Mouse (Mus musculus) heart, embryonic 11.5 days (tissue): Measurements from ENCODE around the gene Hacl1. TPM values are rescaled to one million over a fixed set of nuclear protein-coding genes. Genes with fewer than 3 reads are reported as not detected.

Experiments
- ATAC-seq: fragments of 200-750 bp; cut with Nextera tagmentation; replicated peaks from 2 replicates; pipeline ENCODE4 v1.8.0; 2017; ENCODE audit warnings: moderate library complexity; ENCODE audit not compliant: insufficient number of reproducible peaks, low FRiP score, low TSS enrichment
- H3K27ac ChIP-seq: fragments of 300-500 bp; sonication (generic); 2 replicates; pipeline ENCODE4 v1.5.1; 2014; ENCODE audit warnings: mild to moderate bottlenecking, low read depth, low read length
- H3K27me3 ChIP-seq: fragments of 300-500 bp; sonication (generic); 2 replicates; pipeline ENCODE4 v1.6.1; 2014; ENCODE audit warnings: mild to moderate bottlenecking, low read length, mixed read lengths; ENCODE audit not compliant: control insufficient read depth, insufficient read depth
- H3K36me3 ChIP-seq: fragments of 300-500 bp; sonication (generic); 2 replicates; pipeline ENCODE4 v1.6.1; 2014; ENCODE audit warnings: mild to moderate bottlenecking, low read length, moderate library complexity, mixed read lengths; ENCODE audit not compliant: control insufficient read depth, insufficient read depth
- H3K4me1 ChIP-seq: fragments of 300-500 bp; sonication (generic); 2 replicates; pipeline ENCODE4 v1.6.1; 2014; ENCODE audit warnings: low read length; ENCODE audit not compliant: control insufficient read depth, insufficient read depth
- H3K4me2 ChIP-seq: fragments of 300-500 bp; sonication (generic); 2 replicates; pipeline ENCODE4 v1.6.1; 2014; ENCODE audit warnings: mild to moderate bottlenecking, moderate library complexity
- H3K4me3 ChIP-seq: fragments of 300-500 bp; sonication (generic); 2 replicates; pipeline ENCODE4 v1.5.1; 2014; ENCODE audit warnings: low read depth, low read length
- H3K9ac ChIP-seq: fragments of 300-500 bp; sonication (generic); 2 replicates; pipeline ENCODE4 v1.6.1; 2014; ENCODE audit warnings: mild to moderate bottlenecking, low read depth, low read length, moderate library complexity
- H3K9me3 ChIP-seq: fragments of 300-500 bp; sonication (generic); replicated peaks from 2 replicates; pipeline ENCODE4 v1.6.1; 2016; ENCODE audit warnings: low read length; ENCODE audit not compliant: control insufficient read depth
- WGBS: fragments of 180-500 bp; shearing (Covaris S2); extraction: QIAGEN DNeasy Blood & Tissue Kit; methylation state at CpG from one replicate; pipeline ENCODE4 v1.1.7; 2014; ENCODE audit not compliant: insufficient replicate concordance; 5-methylcytosine and 5-hydroxymethylcytosine counted together
- polyA plus RNA-seq: library from polyadenylated mRNA; unstranded; fragments of >200 nt; fragmentation: Nextera tagmentation; extraction: Ambion mirVana; gene quantifications from 2 replicates; pipeline ENCODE4 v1.2.1, GENCODE M21; 2014

The Hacl1 gene
- polyA plus RNA-seq, 1 experiment from 2014 or later: 16.1 TPM

DNA sequence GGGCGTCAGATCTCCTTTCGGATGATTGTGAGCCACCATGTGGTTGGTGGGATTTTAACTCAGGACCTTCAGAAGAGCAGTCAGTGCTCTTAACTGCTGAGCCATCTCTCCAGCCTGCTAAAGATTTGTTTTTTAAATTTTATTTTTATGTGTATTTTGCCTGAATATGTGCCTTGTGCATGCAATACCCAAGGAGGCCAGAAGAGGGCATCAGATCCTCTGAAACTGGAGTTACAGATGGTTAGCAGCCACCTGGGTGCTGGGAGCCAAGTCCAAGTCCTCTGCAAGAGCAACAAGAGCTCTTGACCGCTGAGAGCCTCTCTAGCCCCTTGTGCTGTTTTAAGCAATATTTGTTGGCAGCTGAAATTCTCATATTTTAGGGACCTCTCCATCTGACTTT, 9.3 kb upstream of the Hacl1 start:
- 94% methylated on average over 3 of the region's 3 CpGs for WGBS
- ATAC-seq: no peak
- no peak overlapping the region for H3K4me2 ChIP-seq

DNA sequence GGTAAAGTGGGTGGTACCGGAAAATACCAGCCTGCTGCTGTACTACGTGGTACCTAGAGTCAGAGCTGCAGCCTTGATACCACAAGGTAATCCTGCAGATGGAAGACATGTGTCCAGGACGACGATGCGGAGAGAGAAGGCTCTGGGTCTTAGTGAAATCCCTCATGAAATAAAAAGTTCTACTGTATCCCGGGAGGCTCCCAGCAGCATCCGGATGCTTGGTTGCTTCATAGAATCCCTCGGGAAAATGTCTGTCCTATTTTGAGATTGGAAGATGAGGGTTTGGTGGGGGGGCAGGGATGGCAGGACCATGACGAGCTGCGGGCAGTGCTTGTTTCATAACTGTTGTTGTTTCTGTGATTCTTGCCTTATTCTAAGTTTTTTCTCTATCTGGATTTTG, 6.9 kb upstream of the Hacl1 start:
- ATAC-seq: no peak
- peaks cover 17% of the 10 kb centered on the region for H3K4me1 ChIP-seq
- no peak overlapping the region for H3K4me2 ChIP-seq
- H3K4me3 ChIP-seq: no peak overlapping the region
- no peaks in the 10 kb centered on the region for H3K9me3 ChIP-seq
- no peaks in the 10 kb centered on the region for H3K27me3 ChIP-seq
- 81% methylated on average over 10 of the region's 10 CpGs for WGBS
- H3K36me3 ChIP-seq: no peaks in the 10 kb centered on the region
- no peak overlapping the region for H3K27ac ChIP-seq
- H3K9ac ChIP-seq: no peak overlapping the region

More for the DNA sequence above, 9.3 kb upstream of the Hacl1 start:
- no peak overlapping the region for H3K4me3 ChIP-seq
- no peaks in the 10 kb centered on the region for H3K36me3 ChIP-seq
- H3K27me3 ChIP-seq: no peaks in the 10 kb centered on the region
- H3K27ac ChIP-seq: no peak overlapping the region
- H3K9me3 ChIP-seq: no peaks in the 10 kb centered on the region
- peaks cover 19% of the 10 kb centered on the region for H3K4me1 ChIP-seq
- no peak overlapping the region for H3K9ac ChIP-seq

DNA sequence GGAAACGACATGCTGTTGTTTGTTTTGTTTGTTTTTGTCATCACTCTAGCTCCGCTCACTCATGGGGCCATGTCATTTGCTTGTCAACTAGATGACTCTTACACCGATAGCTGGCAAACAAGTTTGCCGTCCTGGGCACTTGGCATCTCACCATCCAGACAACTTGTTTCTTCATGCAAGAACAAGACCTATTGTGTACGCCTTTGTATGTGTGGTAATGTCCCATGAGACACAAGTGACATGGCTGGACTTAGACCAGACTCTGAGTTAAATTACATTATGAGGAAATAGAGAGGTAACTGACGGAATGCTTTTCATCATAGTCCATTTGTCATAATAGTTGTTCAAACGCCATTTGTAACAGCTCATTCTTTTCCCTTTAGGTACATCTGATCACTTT, 4.8 kb upstream of the Hacl1 start:
- Histone ChIP-seq H3K9ac (no peak overlapping the region), H3K27me3 (no peaks in the 10 kb centered on the region), H3K9me3 (no peaks in the 10 kb centered on the region), H3K27ac (no peak overlapping the region), H3K36me3 (no peaks in the 10 kb centered on the region), H3K4me3 (no peak overlapping the region), H3K4me1 (peaks cover under 1% of the 10 kb centered on the region; the same call in 1 of the 2 replicates), H3K4me2 (no peak overlapping the region)
- no peak for ATAC-seq
- 85% methylated on average over 7 of the region's 7 CpGs for WGBS

DNA sequence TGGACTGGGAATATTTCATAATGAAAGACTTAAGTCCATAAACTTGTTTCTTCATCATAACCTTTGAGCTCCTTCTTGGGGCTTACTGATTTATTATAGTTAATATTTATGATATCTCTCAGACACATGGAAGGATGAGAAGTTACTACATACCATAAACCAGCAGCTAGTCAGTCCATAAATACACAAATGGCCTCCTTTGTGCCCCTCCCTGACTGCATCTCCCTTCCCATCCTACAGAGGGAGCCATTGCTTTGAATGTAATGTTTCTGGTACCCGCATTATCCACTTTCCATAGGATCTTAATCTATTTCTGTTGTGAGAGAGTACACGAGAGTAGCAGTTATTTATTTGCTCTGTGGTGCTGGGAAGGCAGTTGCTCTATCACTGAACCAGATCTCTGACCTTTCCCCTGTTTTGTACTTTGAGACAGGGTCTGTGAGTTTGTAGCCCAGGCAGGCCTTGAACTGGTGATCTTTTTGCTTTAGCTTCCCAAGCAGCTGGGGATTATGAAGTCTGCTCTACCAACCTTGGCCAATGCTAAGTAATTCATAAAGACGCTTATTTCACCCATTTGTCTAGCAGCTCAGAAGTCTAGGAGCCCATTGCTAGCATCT, 4.0 kb upstream of the Hacl1 start:
- no peaks in the 10 kb centered on the region for H3K36me3 ChIP-seq
- no peaks in the 10 kb centered on the region for H3K27me3 ChIP-seq
- no peak for ATAC-seq
- H3K4me3 ChIP-seq: no peak overlapping the region
- no peak overlapping the region for H3K4me2 ChIP-seq
- no peak overlapping the region for H3K27ac ChIP-seq
- H3K4me1 ChIP-seq: peaks cover 3% of the 10 kb centered on the region; the same call in 1 of the 2 replicates
- no peak overlapping the region for H3K9ac ChIP-seq
- H3K9me3 ChIP-seq: no peaks in the 10 kb centered on the region
- WGBS: 65% methylated on average over 3 of the region's 3 CpGs

DNA sequence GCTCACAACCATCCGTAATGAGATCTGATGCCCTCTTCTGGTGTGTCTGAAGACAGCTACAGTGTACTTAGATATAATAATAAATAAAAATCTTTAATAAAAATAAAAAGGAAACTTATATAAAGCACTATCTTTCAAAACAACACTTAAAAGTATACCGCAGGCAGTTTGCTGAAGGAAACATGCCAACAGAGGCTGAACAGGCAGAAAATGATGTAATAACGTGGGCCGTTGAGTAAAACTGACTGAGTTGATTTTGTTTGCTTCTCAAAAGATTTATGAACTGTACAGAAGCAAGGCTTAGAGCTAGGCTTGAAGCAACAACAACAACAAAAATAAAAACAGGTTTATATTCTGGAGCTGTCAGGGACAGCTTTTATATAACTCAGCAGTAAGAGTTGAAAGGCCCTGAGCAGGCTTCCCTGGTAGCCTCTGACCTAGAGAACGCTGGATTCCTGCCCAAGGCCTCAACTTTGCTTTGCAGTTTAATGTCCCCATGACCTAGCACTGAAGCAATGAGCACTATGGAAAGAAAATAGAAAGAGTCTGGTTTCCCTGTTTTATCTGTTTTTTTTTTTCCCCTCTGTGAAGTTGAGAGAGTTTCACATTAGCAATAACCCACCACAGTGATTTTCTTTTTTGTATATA, 3.2 kb upstream of the Hacl1 start:
- no peaks in the 10 kb centered on the region for H3K9me3 ChIP-seq
- no peaks in the 10 kb centered on the region for H3K36me3 ChIP-seq
- H3K4me3 ChIP-seq: no peak overlapping the region
- no peak overlapping the region for H3K9ac ChIP-seq
- H3K27me3 ChIP-seq: no peaks in the 10 kb centered on the region
- WGBS: 81% methylated on average over 5 of the region's 5 CpGs
- no peak overlapping the region for H3K4me2 ChIP-seq
- peaks cover 4% of the 10 kb centered on the region; the same call in 1 of the 2 replicates for H3K4me1 ChIP-seq
- no peak overlapping the region for H3K27ac ChIP-seq
- no peak for ATAC-seq

DNA sequence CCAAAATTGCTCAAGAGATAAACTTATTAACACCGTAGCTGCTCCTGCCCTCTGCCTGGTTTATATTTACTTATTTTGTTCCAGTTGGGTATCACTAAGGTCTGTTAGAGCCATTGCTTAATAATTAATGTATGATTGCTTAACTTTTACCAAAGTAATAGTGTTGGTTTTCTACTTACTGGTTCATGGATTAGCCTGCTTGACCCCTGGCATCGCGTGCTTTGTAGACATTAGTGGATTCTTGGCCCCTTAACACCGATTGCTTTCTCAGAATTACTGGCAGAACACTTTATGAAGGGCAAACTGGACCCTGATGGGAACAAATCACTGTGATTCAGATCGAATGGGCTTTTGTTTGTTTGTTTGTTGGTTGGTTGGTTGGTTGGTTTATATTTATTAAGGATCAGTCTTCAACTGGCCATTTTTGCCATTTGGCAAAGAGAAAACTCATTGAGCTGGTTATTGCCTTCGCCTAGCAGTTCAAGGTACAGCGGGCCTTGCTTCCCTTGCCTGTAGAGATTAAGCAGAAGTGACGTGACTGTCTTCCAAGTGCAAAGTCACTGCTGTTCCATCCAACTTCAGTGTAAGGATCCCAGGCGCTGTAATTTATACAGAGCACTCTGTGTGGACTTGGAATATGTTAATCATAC, 545 bp upstream of the Hacl1 start:
- no peaks in the 10 kb centered on the region for H3K9me3 ChIP-seq
- peak overlapping the region; percentile 97 for H3K4me2 ChIP-seq
- H3K4me3 ChIP-seq: peak overlapping the region; percentile 69
- ATAC-seq: no peak
- H3K27ac ChIP-seq: no peak overlapping the region
- H3K27me3 ChIP-seq: no peaks in the 10 kb centered on the region
- H3K9ac ChIP-seq: peak overlapping the region; percentile 70
- no peaks in the 10 kb centered on the region for H3K36me3 ChIP-seq
- WGBS: 65% methylated on average over 9 of the region's 9 CpGs
- H3K4me1 ChIP-seq: peaks cover 4% of the 10 kb centered on the region; the same call in 1 of the 2 replicates

GRCm38 (mm10) chr14:31640346-31640889, 668 bp downstream of the Hacl1 start, which contains the start of gene Gm49387:
Gm49387 (minus strand) TSS chr14:31640878.
- Histone ChIP-seq H3K27me3 (no peaks in the 10 kb centered on the region), H3K4me2 (peak within 1 kb of the TSS; percentile 97), H3K9me3 (no peaks in the 10 kb centered on the region), H3K36me3 (no peaks in the 10 kb centered on the region), H3K4me3 (peak within 1 kb of the TSS; percentile 69), H3K4me1 (peaks cover 4% of the 10 kb centered on the region; the same call in 1 of the 2 replicates), H3K9ac (peak within 1 kb of the TSS; percentile 70), H3K27ac (peak within 1 kb of the TSS; percentile 85)
- ATAC-seq: peak; percentile 29; the same call in 1 of the 2 replicates
- 4% methylated on average over 26 of the region's 26 CpGs for WGBS

- no peak for ATAC-seq
- WGBS: 77% methylated on average over 7 of the region's 7 CpGs
- Histone ChIP-seq H3K4me2 (no peak overlapping the region), H3K27ac (no peak overlapping the region), H3K9ac (no peak overlapping the region), H3K27me3 (no peaks in the 10 kb centered on the region), H3K4me3 (no peak overlapping the region), H3K4me1 (no peaks in the 10 kb centered on the region), H3K9me3 (no peaks in the 10 kb centered on the region), H3K36me3 (no peaks in the 10 kb centered on the region)
Measured at GRCm38 (mm10) chr14:31630677-31631076, 10.4 kb downstream of the Hacl1 start.
